Mouse (Mus musculus): ENCODE data around the gene Hyal3.

DNA sequence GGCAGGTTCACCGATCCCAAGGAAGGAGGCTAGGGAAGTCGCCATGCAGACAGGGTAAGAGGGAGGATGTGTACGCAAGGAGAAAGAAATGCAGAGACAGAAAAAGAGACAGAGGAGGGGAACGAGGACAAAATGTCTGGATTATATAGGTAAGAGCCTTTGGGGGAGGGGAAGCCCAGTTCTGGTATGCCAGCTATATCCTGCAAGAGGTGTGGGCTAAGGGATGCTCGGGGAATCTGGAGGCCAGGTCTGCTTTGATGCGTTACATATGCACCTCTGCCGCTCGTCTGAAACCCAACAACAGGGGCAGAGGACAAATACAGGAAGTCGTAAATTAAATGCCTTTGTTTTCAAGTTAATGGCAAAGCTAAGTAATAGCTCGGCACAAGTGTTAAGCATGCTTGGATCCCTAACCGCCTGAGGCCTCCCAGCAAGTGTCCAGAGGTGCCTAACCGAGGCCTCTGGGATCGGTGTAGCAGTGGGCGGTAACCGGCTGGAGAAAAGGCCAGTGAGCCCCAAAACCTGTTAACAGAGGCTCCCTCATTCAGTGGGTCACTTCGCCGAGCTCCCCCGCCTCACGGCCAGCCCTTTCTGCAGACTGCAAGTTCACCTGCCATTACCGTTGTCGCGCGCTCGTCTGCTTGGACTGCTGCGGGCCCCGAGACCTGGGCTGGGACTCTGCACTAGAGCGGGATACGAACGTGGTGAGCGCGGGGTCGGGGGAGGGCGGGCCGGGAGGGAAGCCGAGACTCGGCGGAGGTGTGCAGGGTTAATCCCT is 26.9 kb upstream of the Hyal3 start:
- no peak for TF ChIP-seq CTCF (IDR thresholded peaks at IDR 0.05; ENCODE audit: extremely low read depth, insufficient read depth, insufficient read length, insufficient replicate concordance)
- TF ChIP-seq POLR2A (IDR thresholded peaks at IDR 0.05; ENCODE audit: low read depth, low read length), result no peak

All from spleen, adult 2 months (tissue).